Mouse (Mus musculus): Measurements from ENCODE around the gene Vmn2r12. TPM values are rescaled to one million over a fixed set of nuclear protein-coding genes. Genes with fewer than 3 reads are reported as not detected.
"Not testable (repeated sequence)": the region's sequence is repeated elsewhere in the genome, so short reads cannot be mapped to it uniquely, and the experiment has no call there.

Vmn2r12 gene
- polyA plus RNA-seq (2015; fragmentation: Nextera tagmentation; extraction: Ambion mirVana) = not detected in 2 replicates

GRCm38 (mm10) chr5:109097850-109098249, at the start of gene Vmn2r12:
TSS of gene Vmn2r12 (minus strand) at chr5:109097950.
- H3K27me3 ChIP-seq (replicated peaks); H3K9me3 ChIP-seq; H3K4me2 ChIP-seq; H3K4me1 ChIP-seq; H3K9ac ChIP-seq; H3K27ac ChIP-seq; H3K36me3 ChIP-seq (replicated peaks); ATAC-seq (replicated peaks); H3K4me3 ChIP-seq: not testable (repeated sequence)
- 85% methylated on average over 5 of the region's 5 CpGs for WGBS

- ATAC-seq (replicated peaks) = no peak
Observed at GRCm38 (mm10) chr5:109139546-109139945, 41.8 kb upstream of the Vmn2r12 start.

GRCm38 (mm10) chr5:109136731-109137130, 39.0 kb upstream of the Vmn2r12 start:
- no peaks in the 10 kb centered on the region for H3K27me3 ChIP-seq (replicated peaks)
- no peak overlapping the region for H3K4me2 ChIP-seq
- ATAC-seq (replicated peaks) = no peak
- no peak overlapping the region for H3K9ac ChIP-seq
- H3K4me3 ChIP-seq = no peak overlapping the region
- H3K4me1 ChIP-seq = no peaks in the 10 kb centered on the region
- 81% methylated on average over 2 of the region's 2 CpGs for WGBS
- peaks cover 11% of the 10 kb centered on the region for H3K9me3 ChIP-seq
- H3K36me3 ChIP-seq (replicated peaks) = no peaks in the 10 kb centered on the region
- no peak overlapping the region for H3K27ac ChIP-seq

More at GRCm38 (mm10) chr5:109139546-109139945, 41.8 kb upstream of the Vmn2r12 start:
- Histone ChIP-seq H3K4me3 (no peak overlapping the region), H3K9ac (no peak overlapping the region), H3K4me1 (no peaks in the 10 kb centered on the region), H3K27me3 (replicated peaks) (no peaks in the 10 kb centered on the region), H3K27ac (no peak overlapping the region), H3K4me2 (no peak overlapping the region), H3K9me3 (peaks cover 14% of the 10 kb centered on the region), H3K36me3 (replicated peaks) (no peaks in the 10 kb centered on the region)
- 77% methylated on average over 2 of the region's 2 CpGs for WGBS

- ATAC-seq (replicated peaks); H3K4me3 ChIP-seq; H3K27me3 ChIP-seq (replicated peaks); H3K9ac ChIP-seq; H3K4me1 ChIP-seq; H3K27ac ChIP-seq; H3K4me2 ChIP-seq; H3K9me3 ChIP-seq; H3K36me3 ChIP-seq (replicated peaks): not testable (repeated sequence)
- 82% methylated on average over 3 of the region's 3 CpGs for WGBS
Observed at GRCm38 (mm10) chr5:109096482-109096881, 1.3 kb downstream of the Vmn2r12 start.

- H3K4me3 ChIP-seq; H3K4me1 ChIP-seq; ATAC-seq (replicated peaks); H3K4me2 ChIP-seq; H3K27ac ChIP-seq; H3K9ac ChIP-seq; H3K27me3 ChIP-seq (replicated peaks); H3K9me3 ChIP-seq; H3K36me3 ChIP-seq (replicated peaks): not testable (repeated sequence)
- WGBS = 47% methylated on average over 4 of the region's 4 CpGs
Observed at GRCm38 (mm10) chr5:109072016-109072415, 25.7 kb downstream of the Vmn2r12 start.

- ATAC-seq (replicated peaks); H3K27me3 ChIP-seq (replicated peaks); H3K36me3 ChIP-seq (replicated peaks); H3K27ac ChIP-seq; H3K4me3 ChIP-seq; H3K4me1 ChIP-seq; H3K4me2 ChIP-seq; H3K9ac ChIP-seq: not testable (repeated sequence)
- WGBS = 88% methylated on average over 3 of the region's 3 CpGs
- peaks cover 20% of the 10 kb centered on the region for H3K9me3 ChIP-seq
Observed at GRCm38 (mm10) chr5:109059469-109059868, 38.3 kb downstream of the Vmn2r12 start, which contains the start of gene Vmn2r11. TSS of gene Vmn2r11 (minus strand) at chr5:109059569.

GRCm38 (mm10) chr5:109055286-109055685, 42.5 kb downstream of the Vmn2r12 start:
- Histone ChIP-seq H3K4me3 (no peak overlapping the region), H3K4me1 (no peaks in the 10 kb centered on the region), H3K27ac (no peak overlapping the region), H3K27me3 (replicated peaks) (no peaks in the 10 kb centered on the region), H3K4me2 (no peak overlapping the region), H3K9me3 (peaks cover 11% of the 10 kb centered on the region), H3K36me3 (replicated peaks) (no peaks in the 10 kb centered on the region), H3K9ac (no peak overlapping the region)
- 76% methylated on average over 1 of the region's 1 CpGs for WGBS
- no peak for ATAC-seq (replicated peaks)

Other genes with a start within 250 kb of the Vmn2r12 start
- gene Vmn2r9, start 245.3 kb downstream of the Vmn2r12 start, polyA plus RNA-seq (2015; fragmentation: Nextera tagmentation; extraction: Ambion mirVana) = not detected in 2 replicates
- not detected in 2 replicates for gene Vmn2r10, start 91.4 kb downstream of the Vmn2r12 start, polyA plus RNA-seq (2015; fragmentation: Nextera tagmentation; extraction: Ambion mirVana)
- gene Vmn2r11, start 38.4 kb downstream of the Vmn2r12 start, polyA plus RNA-seq (2015; fragmentation: Nextera tagmentation; extraction: Ambion mirVana) = not detected in 2 replicates
- gene Vmn2r13, start 94.2 kb upstream of the Vmn2r12 start, polyA plus RNA-seq (2015; fragmentation: Nextera tagmentation; extraction: Ambion mirVana) = not detected in 2 replicates
- not detected in 2 replicates for gene Vmn2r14, start 126.8 kb upstream of the Vmn2r12 start, polyA plus RNA-seq (2015; fragmentation: Nextera tagmentation; extraction: Ambion mirVana)
- not detected in 2 replicates for gene Vmn2r15, start 199.7 kb upstream of the Vmn2r12 start, polyA plus RNA-seq (2015; fragmentation: Nextera tagmentation; extraction: Ambion mirVana)
- gene Vmn2r16, start 232.2 kb upstream of the Vmn2r12 start, polyA plus RNA-seq (2015; fragmentation: Nextera tagmentation; extraction: Ambion mirVana) = not detected in 2 replicates

All from midbrain, embryonic 15.5 days (tissue).